Mouse (Mus musculus) heart, postnatal 0 days (tissue): ENCODE measurements around the gene Hibadh. TPM values are rescaled to one million over a fixed set of nuclear protein-coding genes. Genes with fewer than 3 reads are reported as not detected.
"Not testable (repeated sequence)": the region's sequence is repeated elsewhere in the genome, so short reads cannot be mapped to it uniquely, and the experiment has no call there.

Experiments
- ATAC-seq: fragments of 200-750 bp; cut with Nextera tagmentation; 2 replicates; pipeline ENCODE4 v1.8.0; 2017; ENCODE audit warnings: low read depth, moderate number of reproducible peaks, moderate library complexity; ENCODE audit not compliant: insufficient read depth
- DNase-seq: peaks from one replicate; pipeline ENCODE4 v3.0.0-alpha.2; 2016; ENCODE audit warnings: low spot score
- H3K27ac ChIP-seq: fragments of 300-500 bp; sonication (generic); 2 replicates; pipeline ENCODE4 v1.5.1; 2014; ENCODE audit warnings: low read depth, mild to moderate bottlenecking
- H3K27me3 ChIP-seq: fragments of 300-500 bp; sonication (generic); 2 replicates; pipeline ENCODE4 v1.6.1; 2014; ENCODE audit warnings: low read length, mixed read lengths; ENCODE audit not compliant: control insufficient read depth, insufficient read depth
- H3K36me3 ChIP-seq: fragments of 300-500 bp; sonication (generic); replicated peaks from 2 replicates; pipeline ENCODE4 v1.6.1; 2014; ENCODE audit warnings: low read length, mixed read lengths; ENCODE audit not compliant: control insufficient read depth, insufficient read depth
- H3K4me1 ChIP-seq: fragments of 300-500 bp; sonication (generic); 2 replicates; pipeline ENCODE4 v1.6.1; 2014; ENCODE audit warnings: antibody characterized with exemption; ENCODE audit not compliant: control insufficient read depth, insufficient read depth
- H3K4me2 ChIP-seq: fragments of 300-500 bp; sonication (generic); 2 replicates; pipeline ENCODE4 v1.6.1; 2014; ENCODE audit warnings: low read depth, mild to moderate bottlenecking, low read length, moderate library complexity
- H3K4me3 ChIP-seq: fragments of 300-500 bp; sonication (generic); 2 replicates; pipeline ENCODE4 v1.5.1; 2014; ENCODE audit warnings: low read depth, low read length
- H3K9ac ChIP-seq: fragments of 300-500 bp; sonication (generic); replicated peaks from 2 replicates; pipeline ENCODE4 v1.6.1; 2014; ENCODE audit warnings: low read depth, low read length, mixed read lengths
- H3K9me3 ChIP-seq: fragments of 300-500 bp; sonication (generic); replicated peaks from 2 replicates; pipeline ENCODE4 v1.6.1; 2016; ENCODE audit warnings: low read length; ENCODE audit not compliant: control insufficient read depth
- CTCF ChIP-seq: IDR thresholded peaks from 2 replicates; pipeline ENCODE4 v1.5.1; 2016; ENCODE audit warnings: antibody characterized with exemption, control low read depth, low read depth
- EP300 ChIP-seq: IDR thresholded peaks from 2 replicates; pipeline ENCODE4 v1.6.1; 2016; ENCODE audit warnings: antibody characterized with exemption, low read depth
- WGBS: fragments of 180-500 bp; shearing (Covaris S2); extraction: QIAGEN DNeasy Blood & Tissue Kit; methylation state at CpG from one replicate; pipeline ENCODE4 v1.1.7; 2014; 5-methylcytosine and 5-hydroxymethylcytosine counted together
- polyA plus RNA-seq: library from polyadenylated mRNA; unstranded; fragments of >200 nt; fragmentation: Nextera tagmentation; extraction: Ambion mirVana; gene quantifications from 2 replicates; pipeline ENCODE4 v1.2.1, GENCODE M21; 2015
- total RNA-seq: library from RNA; depleted of rRNA; stranded (reverse); fragments of >200 nt; gene quantifications from 2 replicates; pipeline ENCODE4 v1.2.3, GENCODE M21; 2014; ENCODE audit warnings: low replicate concordance

Hibadh gene
- total and polyA plus RNA-seq, 2 experiments from 2014 or later, result 111 to 228 TPM

- WGBS, result 68% methylated on average over 8 of the region's 8 CpGs
- no peak overlapping the region for H3K4me3 ChIP-seq
- no peaks in the 10 kb centered on the region for H3K27me3 ChIP-seq
- no peak for DNase-seq
- no peak for TF ChIP-seq EP300
- no peak for TF ChIP-seq CTCF
- H3K9ac ChIP-seq, result no peak overlapping the region
- H3K4me1 ChIP-seq, result no peaks in the 10 kb centered on the region
- H3K36me3 ChIP-seq, result no peaks in the 10 kb centered on the region
- no peak for ATAC-seq
- no peak overlapping the region for H3K27ac ChIP-seq
- no peak overlapping the region for H3K4me2 ChIP-seq
- H3K9me3 ChIP-seq, result no peaks in the 10 kb centered on the region
Measured at GRCm38 (mm10) chr6:52671791-52672190, 31.6 kb upstream of the Hibadh start.

- H3K9me3 ChIP-seq, H3K9ac ChIP-seq, H3K4me3 ChIP-seq, H3K36me3 ChIP-seq, ATAC-seq, H3K27me3 ChIP-seq, H3K27ac ChIP-seq, DNase-seq, H3K4me2 ChIP-seq, H3K4me1 ChIP-seq: not testable (repeated sequence)
- 37% methylated on average over 2 of the region's 2 CpGs for WGBS
Measured at GRCm38 (mm10) chr6:52669878-52670277, 29.7 kb upstream of the Hibadh start.

GRCm38 (mm10) chr6:52667641-52668040 lies 27.5 kb upstream of the Hibadh start:
- 74% methylated on average over 3 of the region's 3 CpGs for WGBS
- Histone ChIP-seq H3K9me3 (no peaks in the 10 kb centered on the region), H3K4me1 (no peaks in the 10 kb centered on the region), H3K9ac (no peak overlapping the region), H3K4me3 (no peak overlapping the region), H3K27me3 (no peaks in the 10 kb centered on the region), H3K27ac (no peak overlapping the region), H3K36me3 (no peaks in the 10 kb centered on the region), H3K4me2 (no peak overlapping the region)
- no peak for DNase-seq
- ATAC-seq, result no peak
- TF ChIP-seq EP300, result no peak

GRCm38 (mm10) chr6:52663021-52663420 lies 22.8 kb upstream of the Hibadh start:
- Histone ChIP-seq H3K4me1 (no peaks in the 10 kb centered on the region), H3K4me2 (no peak overlapping the region), H3K36me3 (no peaks in the 10 kb centered on the region), H3K4me3 (no peak overlapping the region), H3K27ac (no peak overlapping the region), H3K9ac (no peak overlapping the region), H3K9me3 (no peaks in the 10 kb centered on the region), H3K27me3 (no peaks in the 10 kb centered on the region)
- 42% methylated on average over 5 of the region's 5 CpGs for WGBS
- TF ChIP-seq CTCF (peak; percentile 37), EP300 (no peak)
- DNase-seq (no peak), ATAC-seq (no peak)

GRCm38 (mm10) chr6:52655266-52655665 lies 15.1 kb upstream of the Hibadh start:
- Histone ChIP-seq H3K9me3 (0 out of 2 replicates have a peak, but pooled peaks cover 9% of the 10 kb centered on the region), H3K27me3 (no peaks in the 10 kb centered on the region), H3K27ac (no peak overlapping the region), H3K36me3 (no peaks in the 10 kb centered on the region), H3K4me3 (no peak overlapping the region), H3K4me2 (no peak overlapping the region), H3K4me1 (no peaks in the 10 kb centered on the region), H3K9ac (no peak overlapping the region)
- no peak for ATAC-seq
- DNase-seq, result no peak
- TF ChIP-seq EP300, result no peak
- WGBS, result 77% methylated on average over 4 of the region's 4 CpGs

- TF ChIP-seq CTCF (no peak), EP300 (no peak)
- Histone ChIP-seq H3K36me3 (no peaks in the 10 kb centered on the region), H3K9ac (no peak overlapping the region), H3K9me3 (no peaks in the 10 kb centered on the region), H3K4me1 (no peaks in the 10 kb centered on the region), H3K4me3 (no peak overlapping the region), H3K27me3 (no peaks in the 10 kb centered on the region), H3K4me2 (no peak overlapping the region), H3K27ac (no peak overlapping the region)
- 55% methylated on average over 11 of the region's 11 CpGs for WGBS
- no peak for ATAC-seq
- DNase-seq, result no peak
Measured at GRCm38 (mm10) chr6:52648806-52649205, 8.6 kb upstream of the Hibadh start.
